In the genomic region with DNA sequence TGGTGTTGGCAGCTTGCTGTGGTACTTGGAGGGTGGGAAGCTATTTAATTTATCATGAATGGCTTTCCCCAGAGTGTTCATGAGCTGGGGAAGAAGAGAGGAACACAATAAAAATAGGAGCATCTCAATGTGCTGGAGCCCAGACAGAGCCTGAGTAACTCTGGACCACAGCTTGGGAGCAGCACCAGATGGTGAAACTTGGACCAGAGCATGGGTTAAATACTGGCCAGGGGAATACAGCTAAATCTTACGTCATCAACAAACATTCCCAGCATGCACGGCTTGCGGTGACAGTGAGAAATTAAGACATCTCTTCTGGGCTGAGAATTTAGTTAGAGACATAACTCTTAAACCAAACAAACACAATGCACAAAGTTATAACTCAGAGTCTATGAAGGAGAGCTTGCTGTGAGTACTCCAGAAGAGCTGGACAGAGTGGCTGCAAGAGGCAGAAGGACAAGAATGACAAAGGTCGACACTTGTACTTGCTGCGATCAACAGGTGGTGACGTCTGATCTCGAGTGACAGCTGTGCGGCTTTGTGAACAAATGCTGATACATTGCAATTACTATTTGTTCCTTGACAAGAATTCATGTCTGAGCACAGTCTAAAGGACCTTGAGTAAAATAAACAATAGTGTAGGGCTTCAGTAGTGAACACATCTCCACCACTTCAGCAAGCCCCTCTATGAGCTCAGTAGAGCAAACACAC, we compare ENCODE assay signal across 16 mouse cellular contexts.
DNase-seq lines count a peak whose midpoint lies in the region; ATAC-seq and TF ChIP-seq lines count a peak whose summit lies in the region.
"Had no signal": no experiment of that assay in that cellular context is flagged by ENCODE, and none has a peak within 500 bp of the region (broad histone marks: within the 10 kb centered on the region; RNA-seq: fewer than 3 reads in every experiment).

No protein-coding gene starts in this region.

- peaks cover 13% of the 10 kb centered on the region for H3K4me1 ChIP-seq in heart, embryonic 12.5 days (replicated peaks)
- no peaks in the 10 kb centered on the region; the same call in 1 of the 2 replicates for H3K4me1 ChIP-seq in lung, adult 2 months (ENCODE audit: control insufficient read depth, insufficient read depth, low read length)
- no peaks in the 10 kb centered on the region for H3K4me1 ChIP-seq in midbrain, embryonic 16.5 days (ENCODE audit: control insufficient read depth, insufficient read depth, low read length)
- H3K4me1 ChIP-seq: heart, embryonic 15.5 days; midbrain, embryonic 10.5 days had no signal

- 63% methylated on average over 8 of the region's 8 CpGs for WGBS in heart, embryonic 12.5 days
- WGBS in lung, adult 2 months, result 46% methylated on average over 8 of the region's 8 CpGs
- 76% methylated on average over 8 of the region's 8 CpGs for WGBS in midbrain, embryonic 16.5 days

- no peaks in the 10 kb centered on the region for H3K9me3 ChIP-seq in heart, embryonic 12.5 days (replicated peaks)
- H3K9me3 ChIP-seq in midbrain, embryonic 16.5 days (replicated peaks; ENCODE audit: control insufficient read depth, low read length, poor library complexity, severe bottlenecking), result no peaks in the 10 kb centered on the region
- H3K9me3 ChIP-seq: heart, embryonic 15.5 days; limb, embryonic 15.5 days; midbrain, embryonic 10.5 days; neural tube, embryonic 13.5 days had no signal

- H3K27me3 ChIP-seq in heart, embryonic 12.5 days (replicated peaks), result no peaks in the 10 kb centered on the region
- H3K27me3 ChIP-seq in midbrain, embryonic 16.5 days (ENCODE audit: control insufficient read depth, insufficient read depth, low read depth, low read length), result no peaks in the 10 kb centered on the region
- H3K27me3 ChIP-seq: heart, embryonic 15.5 days; limb, embryonic 15.5 days; neural tube, embryonic 13.5 days had no signal

- no peak overlapping the region for H3K4me3 ChIP-seq in heart, embryonic 12.5 days
- no peak overlapping the region for H3K4me3 ChIP-seq in lung, adult 2 months (replicated peaks; ENCODE audit: extremely low read depth, low read depth, low read length)
- no peak overlapping the region for H3K4me3 ChIP-seq in midbrain, embryonic 16.5 days (ENCODE audit: low read depth, low read length)
- H3K4me3 ChIP-seq: heart, embryonic 15.5 days; limb, embryonic 15.5 days; midbrain, embryonic 10.5 days; neural tube, embryonic 13.5 days had no signal

- peak; percentile 97 for DNase-seq in heart, adult 11 months
- DNase-seq in lung, postnatal 25 days (ENCODE audit: low spot score), result peak; percentile 2
- DNase-seq in lung, adult 2 months, result no peak
- DNase-seq in fibroblast of lung, adult 2 months (ENCODE audit: low read depth), result peak; percentile 49
- DNase-seq in skeletal muscle tissue, adult 2 months (ENCODE audit: low read depth, low spot score), result peak; percentile 69
- DNase-seq: right cerebral cortex, postnatal 25 days; thymus, adult 18-20 months had no signal

- H3K36me3 ChIP-seq in heart, embryonic 12.5 days, result no peaks in the 10 kb centered on the region
- H3K36me3 ChIP-seq in midbrain, embryonic 16.5 days (ENCODE audit: control insufficient read depth, insufficient read depth, low read length), result no peaks in the 10 kb centered on the region
- H3K36me3 ChIP-seq: heart, embryonic 15.5 days; limb, embryonic 15.5 days; midbrain, embryonic 10.5 days; neural tube, embryonic 13.5 days had no signal

- ATAC-seq in heart, embryonic 12.5 days (ENCODE audit: insufficient number of reproducible peaks, low FRiP score), result no peak
- ATAC-seq in midbrain, embryonic 16.5 days, result no peak
- no peak for ATAC-seq in erythroid progenitor cell, adult 5-6 weeks (replicated peaks; ENCODE audit: low FRiP score, poor library complexity, severe bottlenecking)
- ATAC-seq: forebrain, embryonic 16.5 days; intestine, postnatal 0 days had no signal

- TF ChIP-seq POLR2A in lung, adult 2 months (IDR thresholded peaks at IDR 0.05; ENCODE audit: borderline replicate concordance, extremely low read depth, low read depth, low read length), result no peak

- TF ChIP-seq CTCF in lung, adult 2 months (IDR thresholded peaks at IDR 0.05; ENCODE audit: insufficient read depth, low read length), result no peak

- H3K27ac ChIP-seq in heart, embryonic 12.5 days (ENCODE audit: poor library complexity, severe bottlenecking), result no peak overlapping the region
- no peak overlapping the region for H3K27ac ChIP-seq in midbrain, embryonic 16.5 days (ENCODE audit: low read length)
- H3K27ac ChIP-seq: heart, embryonic 15.5 days; limb, embryonic 15.5 days; midbrain, embryonic 10.5 days; neural tube, embryonic 13.5 days had no signal

- no peak overlapping the region for H3K9ac ChIP-seq in heart, embryonic 12.5 days
- no peak overlapping the region for H3K9ac ChIP-seq in midbrain, embryonic 16.5 days (ENCODE audit: low read depth, low read length)
- H3K9ac ChIP-seq: heart, embryonic 15.5 days; limb, embryonic 15.5 days; neural tube, embryonic 13.5 days had no signal

- no peak overlapping the region for H3K4me2 ChIP-seq in heart, embryonic 12.5 days
- H3K4me2 ChIP-seq in midbrain, embryonic 16.5 days (ENCODE audit: low read length), result no peak overlapping the region
- H3K4me2 ChIP-seq: heart, embryonic 15.5 days; limb, embryonic 15.5 days; neural tube, embryonic 13.5 days had no signal
